Mouse (Mus musculus): ENCODE results near the gene Capn13. TPM values are rescaled to one million over a fixed set of nuclear protein-coding genes. Genes with fewer than 3 reads are reported as not detected.

The Capn13 gene
- polyA plus RNA-seq, 1 experiment: not detected

DNA sequence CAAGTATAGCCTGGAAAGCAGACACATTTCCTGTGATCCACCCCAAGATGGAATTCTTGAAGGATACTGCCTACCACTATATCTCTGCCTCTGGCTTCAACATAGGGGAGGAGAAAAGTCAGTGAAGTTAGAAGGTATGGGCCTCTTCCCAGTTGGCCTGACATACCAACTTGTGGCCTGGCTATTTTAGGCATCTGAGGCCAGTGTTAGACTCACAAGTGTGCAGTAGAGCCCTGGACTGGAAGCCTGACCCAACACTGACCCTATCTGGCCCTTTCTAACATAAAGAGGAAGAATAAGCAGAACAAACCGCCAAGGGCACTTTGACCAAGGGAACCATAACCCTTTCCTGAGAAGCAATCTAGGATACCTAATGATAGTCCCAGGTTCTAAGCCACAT, 7.3 kb downstream of the Capn13 start:
- Histone ChIP-seq H3ac (ENCODE audit: control insufficient read depth, insufficient read length) (no peak overlapping the region), H3K4me3 (no peak overlapping the region), H3K27me3 (ENCODE audit: control insufficient read depth, insufficient read depth, insufficient read length) (no peaks in the 10 kb centered on the region), H3K4me2 (ENCODE audit: low read depth) (no peak overlapping the region), H3K36me3 (ENCODE audit: control insufficient read depth, insufficient read depth) (no peaks in the 10 kb centered on the region), H3K79me2 (ENCODE audit: control insufficient read depth, insufficient read depth) (no peaks in the 10 kb centered on the region)
- TF ChIP-seq E2F4 (IDR thresholded peaks at IDR 0.05; ENCODE audit: insufficient read depth): no peak
- TF ChIP-seq CEBPB (IDR thresholded peaks at IDR 0.05; ENCODE audit: insufficient read depth, poor library complexity, severe bottlenecking): no peak
- no peak for TF ChIP-seq MYOD1 (IDR thresholded peaks at IDR 0.05; ENCODE audit: control insufficient read depth in 1 of 3, insufficient read length in 2 of 3, low read depth in 2 of 3)
- no peak for TF ChIP-seq POLR2A (IDR thresholded peaks at IDR 0.05; ENCODE audit: insufficient read length, low read depth)
- TF ChIP-seq TCF3 (IDR thresholded peaks at IDR 0.05; ENCODE audit: insufficient read length, low read depth): no peak
- no peak for TF ChIP-seq SRF (IDR thresholded peaks at IDR 0.05; ENCODE audit: control insufficient read depth, insufficient read length, low read depth)
- TF ChIP-seq REST (IDR thresholded peaks at IDR 0.05; ENCODE audit: insufficient read depth, insufficient read length): no peak
- TF ChIP-seq MAX (IDR thresholded peaks at IDR 0.05; ENCODE audit: low read depth): no peak
- no peak for TF ChIP-seq POLR2AphosphoS2 (IDR thresholded peaks at IDR 0.05; ENCODE audit: insufficient read length, low read depth)
- no peak for TF ChIP-seq MYOG (IDR thresholded peaks at IDR 0.05; ENCODE audit: control insufficient read depth in 1 of 3, insufficient read depth in 1 of 3, insufficient read length in 2 of 3, low read depth in 2 of 3)
- TF ChIP-seq USF1 (IDR thresholded peaks at IDR 0.05; ENCODE audit: low read depth): no peak

DNA sequence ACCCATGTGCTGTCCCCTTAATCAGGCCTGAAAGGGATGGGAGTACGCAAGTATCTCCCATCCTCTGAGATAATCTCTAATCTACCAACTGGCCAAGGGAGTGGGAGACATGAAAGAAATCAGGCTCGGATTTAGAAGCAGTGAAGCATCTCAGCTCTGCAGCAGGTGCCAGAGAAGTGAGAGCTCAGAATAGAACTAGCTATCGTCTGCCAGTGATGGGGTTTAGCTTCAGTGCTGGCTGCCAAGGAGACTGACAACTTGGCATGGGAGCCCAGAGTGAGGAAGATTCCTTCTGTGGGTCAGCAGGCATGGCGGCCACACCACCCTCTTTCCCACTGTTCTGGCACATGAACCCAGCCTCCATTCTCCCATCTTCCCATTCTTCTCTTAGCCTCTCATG, 8.9 kb downstream of the Capn13 start:
- H3K4me3 ChIP-seq: no peak overlapping the region
- no peaks in the 10 kb centered on the region for H3K79me2 ChIP-seq (ENCODE audit: control insufficient read depth, insufficient read depth)
- no peaks in the 10 kb centered on the region for H3K27me3 ChIP-seq (ENCODE audit: control insufficient read depth, insufficient read depth, insufficient read length)
- H3K4me2 ChIP-seq (ENCODE audit: low read depth): no peak overlapping the region
- TF ChIP-seq TCF12 (IDR thresholded peaks at IDR 0.05; ENCODE audit: insufficient read depth, poor library complexity, severe bottlenecking): no peak
- peak in 1 of 3 experiments; percentile 48 for TF ChIP-seq MYOD1 (IDR thresholded peaks at IDR 0.05; ENCODE audit: control insufficient read depth in 1 of 3, insufficient read length in 2 of 3, low read depth in 2 of 3)
- H3K36me3 ChIP-seq (ENCODE audit: control insufficient read depth, insufficient read depth): no peaks in the 10 kb centered on the region
- H3ac ChIP-seq (ENCODE audit: control insufficient read depth, insufficient read length): no peak overlapping the region

DNA sequence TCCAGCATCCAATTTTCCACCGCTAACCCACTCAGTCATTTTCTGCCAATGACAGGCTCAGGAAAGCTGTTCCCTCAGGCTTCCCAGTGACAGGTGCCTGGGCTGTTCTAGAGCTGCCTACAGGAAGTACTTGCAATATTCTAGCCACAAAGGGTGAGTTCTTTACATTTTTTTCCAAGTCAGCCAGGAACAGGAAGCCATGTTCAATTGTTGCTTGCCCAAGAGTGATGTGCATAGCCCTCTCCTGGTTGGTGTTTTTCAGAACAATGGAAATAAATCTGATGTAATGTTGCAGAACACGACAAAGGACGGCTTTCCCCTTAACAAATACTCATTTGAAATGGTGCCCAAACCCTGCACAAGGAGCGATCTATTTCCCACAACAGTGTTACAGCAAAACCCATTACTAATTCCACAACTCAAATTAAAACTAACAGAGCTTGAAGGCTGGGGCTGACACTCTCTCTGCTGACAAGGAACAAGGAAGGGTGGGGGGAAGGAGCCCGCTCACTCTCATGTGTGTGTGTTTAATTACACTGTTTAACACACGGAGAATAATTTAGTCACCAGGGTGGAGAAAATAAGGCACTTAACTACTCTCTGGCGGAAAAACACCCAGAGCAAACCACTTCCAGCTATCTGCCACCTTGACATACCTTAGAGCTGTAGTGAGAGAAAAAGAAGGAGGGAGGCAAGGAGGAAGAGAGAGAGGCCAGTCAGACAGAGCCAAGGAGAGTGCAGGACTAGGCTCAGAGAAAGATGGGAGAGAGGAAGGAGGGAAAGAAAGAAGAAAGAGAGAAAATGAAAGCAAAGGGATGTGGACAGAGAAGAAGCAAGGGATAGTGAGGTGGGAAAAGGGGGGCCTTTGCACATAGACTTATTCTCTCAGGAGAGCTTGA, 10.2 kb downstream of the Capn13 start:
- TF ChIP-seq TCF12 (IDR thresholded peaks at IDR 0.05; ENCODE audit: insufficient read depth, poor library complexity, severe bottlenecking): no peak
- TF ChIP-seq E2F4 (IDR thresholded peaks at IDR 0.05; ENCODE audit: insufficient read depth): no peak
- no peak for TF ChIP-seq SRF (IDR thresholded peaks at IDR 0.05; ENCODE audit: control insufficient read depth, insufficient read length, low read depth)
- TF ChIP-seq POLR2A (IDR thresholded peaks at IDR 0.05; ENCODE audit: insufficient read length, low read depth): no peak
- TF ChIP-seq MYOD1 (IDR thresholded peaks at IDR 0.05; ENCODE audit: control insufficient read depth in 1 of 3, insufficient read length in 2 of 3, low read depth in 2 of 3): peak in 1 of 3 experiments; percentile 27
- H3K4me3 ChIP-seq: no peak overlapping the region
- H3K27me3 ChIP-seq (ENCODE audit: control insufficient read depth, insufficient read depth, insufficient read length): no peaks in the 10 kb centered on the region
- H3K4me2 ChIP-seq (ENCODE audit: low read depth): peak overlapping the region; percentile 27
- no peak overlapping the region for H3ac ChIP-seq (ENCODE audit: control insufficient read depth, insufficient read length)
- no peaks in the 10 kb centered on the region for H3K36me3 ChIP-seq (ENCODE audit: control insufficient read depth, insufficient read depth)
- H3K79me2 ChIP-seq (ENCODE audit: control insufficient read depth, insufficient read depth): no peaks in the 10 kb centered on the region

- Histone ChIP-seq H3K4me3 (no peak overlapping the region), H3K79me2 (ENCODE audit: control insufficient read depth, insufficient read depth) (no peaks in the 10 kb centered on the region), H3K4me2 (ENCODE audit: low read depth) (no peak overlapping the region), H3K27me3 (ENCODE audit: control insufficient read depth, insufficient read depth, insufficient read length) (no peaks in the 10 kb centered on the region), H3K36me3 (ENCODE audit: control insufficient read depth, insufficient read depth) (no peaks in the 10 kb centered on the region), H3ac (ENCODE audit: control insufficient read depth, insufficient read length) (no peak overlapping the region)
- TF ChIP-seq POLR2AphosphoS2 (IDR thresholded peaks at IDR 0.05; ENCODE audit: insufficient read length, low read depth) (no peak), MAX (IDR thresholded peaks at IDR 0.05; ENCODE audit: low read depth) (no peak), TCF12 (IDR thresholded peaks at IDR 0.05; ENCODE audit: insufficient read depth, poor library complexity, severe bottlenecking) (no peak), POLR2A (IDR thresholded peaks at IDR 0.05; ENCODE audit: insufficient read length, low read depth) (no peak), USF1 (IDR thresholded peaks at IDR 0.05; ENCODE audit: low read depth) (no peak), TCF3 (IDR thresholded peaks at IDR 0.05; ENCODE audit: insufficient read length, low read depth) (no peak), MYOD1 (IDR thresholded peaks at IDR 0.05; ENCODE audit: control insufficient read depth in 1 of 3, insufficient read length in 2 of 3, low read depth in 2 of 3) (no peak), SRF (IDR thresholded peaks at IDR 0.05; ENCODE audit: control insufficient read depth, insufficient read length, low read depth) (no peak), E2F4 (IDR thresholded peaks at IDR 0.05; ENCODE audit: insufficient read depth) (no peak), CEBPB (IDR thresholded peaks at IDR 0.05; ENCODE audit: insufficient read depth, poor library complexity, severe bottlenecking) (no peak), REST (IDR thresholded peaks at IDR 0.05; ENCODE audit: insufficient read depth, insufficient read length) (no peak), MYOG (IDR thresholded peaks at IDR 0.05; ENCODE audit: control insufficient read depth in 1 of 3, insufficient read depth in 1 of 3, insufficient read length in 2 of 3, low read depth in 2 of 3) (no peak)
Measured at GRCm38 (mm10) chr17:73389336-73389735, 11.3 kb downstream of the Capn13 start.

DNA sequence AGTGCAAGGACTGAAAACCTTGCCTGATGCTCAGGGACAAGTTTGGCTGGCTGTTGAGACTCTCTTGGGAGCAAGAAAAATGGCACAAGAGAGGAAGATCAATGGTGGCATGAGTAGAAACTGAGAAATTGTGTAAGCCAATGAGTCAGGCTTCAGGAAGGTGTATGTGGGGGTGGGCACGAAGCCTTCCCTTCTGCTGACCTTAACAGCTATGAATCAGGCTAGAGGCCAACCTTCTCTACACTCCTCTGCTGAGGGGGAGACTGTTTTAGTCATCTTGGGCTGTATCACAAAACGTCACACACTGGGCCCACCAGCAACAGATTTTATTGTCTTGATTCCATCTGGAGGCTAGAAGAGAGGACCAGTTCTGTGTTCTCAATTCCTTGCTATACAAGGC, 14.1 kb downstream of the Capn13 start:
- Histone ChIP-seq H3K79me2 (ENCODE audit: control insufficient read depth, insufficient read depth) (no peaks in the 10 kb centered on the region), H3K4me2 (ENCODE audit: low read depth) (no peak overlapping the region), H3K36me3 (ENCODE audit: control insufficient read depth, insufficient read depth) (no peaks in the 10 kb centered on the region), H3K27me3 (ENCODE audit: control insufficient read depth, insufficient read depth, insufficient read length) (peaks cover 11% of the 10 kb centered on the region), H3K4me3 (no peak overlapping the region), H3ac (ENCODE audit: control insufficient read depth, insufficient read length) (no peak overlapping the region)
- TF ChIP-seq REST (IDR thresholded peaks at IDR 0.05; ENCODE audit: insufficient read depth, insufficient read length) (no peak), SRF (IDR thresholded peaks at IDR 0.05; ENCODE audit: control insufficient read depth, insufficient read length, low read depth) (no peak), POLR2A (IDR thresholded peaks at IDR 0.05; ENCODE audit: insufficient read length, low read depth) (no peak), MAX (IDR thresholded peaks at IDR 0.05; ENCODE audit: low read depth) (no peak), E2F4 (IDR thresholded peaks at IDR 0.05; ENCODE audit: insufficient read depth) (no peak), POLR2AphosphoS2 (IDR thresholded peaks at IDR 0.05; ENCODE audit: insufficient read length, low read depth) (no peak), TCF3 (IDR thresholded peaks at IDR 0.05; ENCODE audit: insufficient read length, low read depth) (no peak), CEBPB (IDR thresholded peaks at IDR 0.05; ENCODE audit: insufficient read depth, poor library complexity, severe bottlenecking) (no peak), MYOD1 (IDR thresholded peaks at IDR 0.05; ENCODE audit: control insufficient read depth in 1 of 3, insufficient read length in 2 of 3, low read depth in 2 of 3) (no peak), USF1 (IDR thresholded peaks at IDR 0.05; ENCODE audit: low read depth) (no peak), TCF12 (IDR thresholded peaks at IDR 0.05; ENCODE audit: insufficient read depth, poor library complexity, severe bottlenecking) (no peak), MYOG (IDR thresholded peaks at IDR 0.05; ENCODE audit: control insufficient read depth in 1 of 3, insufficient read depth in 1 of 3, insufficient read length in 2 of 3, low read depth in 2 of 3) (no peak)

Measured in myocyte (in vitro differentiated cells).